Comparison of ENCODE assay signal across 8 mouse cellular contexts in the genomic region with DNA sequence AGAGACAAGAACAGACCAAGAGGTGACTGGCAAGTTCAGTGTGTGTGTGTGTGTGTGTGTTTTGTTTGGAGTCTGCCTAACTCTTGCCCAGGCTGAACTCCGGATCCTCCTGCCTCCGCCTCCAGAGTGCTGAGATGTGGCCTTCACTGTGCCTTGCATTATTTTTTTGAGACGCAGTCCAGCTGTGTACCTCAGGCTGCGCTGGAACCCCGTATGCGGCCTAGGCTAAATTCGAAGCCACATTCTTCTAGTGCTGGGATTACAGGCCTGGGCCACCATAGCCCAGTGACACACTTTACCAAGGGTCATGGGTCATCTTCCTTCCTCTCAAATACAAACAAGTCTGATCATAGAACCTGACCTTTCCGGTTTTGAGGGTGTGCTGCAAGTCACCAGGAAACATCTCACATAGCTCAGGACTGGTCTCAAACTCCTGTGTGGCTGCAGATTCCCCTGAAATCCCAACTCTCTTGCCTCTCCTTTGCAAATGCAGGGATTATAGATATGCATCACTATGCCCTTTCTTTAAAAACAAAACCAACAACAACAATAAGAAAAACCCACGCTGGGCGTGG. TPM values are rescaled to one million over a fixed set of nuclear protein-coding genes. Genes with fewer than 3 reads are reported as not detected.
DNase-seq lines count a peak whose midpoint lies in the region; ATAC-seq lines count a peak whose summit lies in the region.

No protein-coding gene starts in this region.

- H3K36me3 ChIP-seq in neural tube, embryonic 11.5 days (ENCODE audit: control insufficient read depth, insufficient read depth, low read length): peaks cover 14% of the 10 kb centered on the region
- peaks cover 8% of the 10 kb centered on the region for H3K36me3 ChIP-seq in limb, embryonic 11.5 days (ENCODE audit: control insufficient read depth, insufficient read depth, low read length)
- H3K36me3 ChIP-seq in stomach, embryonic 15.5 days: peaks cover 24% of the 10 kb centered on the region

- peak overlapping the region; percentile 100 for H3K4me3 ChIP-seq in neural tube, embryonic 11.5 days (ENCODE audit: low read depth, low read length)
- H3K4me3 ChIP-seq in limb, embryonic 11.5 days (ENCODE audit: low read depth, low read length): peak overlapping the region; percentile 74
- peak overlapping the region; percentile 97 for H3K4me3 ChIP-seq in stomach, embryonic 15.5 days (replicated peaks)

- peaks cover 6% of the 10 kb centered on the region for H3K4me1 ChIP-seq in neural tube, embryonic 11.5 days (ENCODE audit: control insufficient read depth, insufficient read depth, low read length)
- H3K4me1 ChIP-seq in limb, embryonic 11.5 days (ENCODE audit: control insufficient read depth, insufficient read depth, low read length): peaks cover 5% of the 10 kb centered on the region; the same call in 1 of the 2 replicates
- H3K4me1 ChIP-seq in stomach, embryonic 15.5 days: peaks cover 6% of the 10 kb centered on the region

- H3K4me2 ChIP-seq in neural tube, embryonic 11.5 days (ENCODE audit: low read depth): peak overlapping the region; percentile 72
- H3K4me2 ChIP-seq in limb, embryonic 11.5 days (ENCODE audit: low read depth, severe bottlenecking): peak overlapping the region; percentile 55
- H3K4me2 ChIP-seq in stomach, embryonic 15.5 days: peak overlapping the region; percentile 87

- WGBS in neural tube, embryonic 11.5 days: 86% methylated on average over 10 of the region's 10 CpGs
- 78% methylated on average over 10 of the region's 10 CpGs for WGBS in limb, embryonic 11.5 days
- WGBS in stomach, embryonic 15.5 days: 59% methylated on average over 10 of the region's 10 CpGs

- DNase-seq in adrenal gland, postnatal 10 days: peak; percentile 27
- no peak for DNase-seq in adrenal gland, postnatal 14 days
- DNase-seq in neural tube, embryonic 11.5 days (ENCODE audit: low spot score): no peak
- no peak for DNase-seq in neural tube, embryonic 10.5 days (ENCODE audit: extremely low spot score, low spot score)
- DNase-seq in limb, embryonic 11.5 days (ENCODE audit: low spot score): no peak
- no peak for DNase-seq in cerebellum, postnatal 36 days
- no peak for DNase-seq in spleen, postnatal 14 days (ENCODE audit: low spot score in 2 of 2)

- H3K27me3 ChIP-seq in neural tube, embryonic 11.5 days (ENCODE audit: control insufficient read depth, insufficient read depth, low read length): no peaks in the 10 kb centered on the region
- no peaks in the 10 kb centered on the region for H3K27me3 ChIP-seq in limb, embryonic 11.5 days (ENCODE audit: control insufficient read depth, insufficient read depth, low read length)
- H3K27me3 ChIP-seq in stomach, embryonic 15.5 days (replicated peaks): no peaks in the 10 kb centered on the region

- H3K9me3 ChIP-seq in neural tube, embryonic 11.5 days (ENCODE audit: control insufficient read depth, low read length): no peaks in the 10 kb centered on the region
- no peaks in the 10 kb centered on the region for H3K9me3 ChIP-seq in limb, embryonic 11.5 days (ENCODE audit: control insufficient read depth, low read length)
- no peaks in the 10 kb centered on the region for H3K9me3 ChIP-seq in stomach, embryonic 15.5 days

- no peak for ATAC-seq in neural tube, embryonic 11.5 days (ENCODE audit: insufficient read depth, low FRiP score, low TSS enrichment)
- ATAC-seq in limb, embryonic 11.5 days (ENCODE audit: insufficient number of reproducible peaks, low FRiP score, low TSS enrichment, low read depth): no peak
- no peak for ATAC-seq in stomach, embryonic 15.5 days (ENCODE audit: insufficient read depth, low FRiP score, low read depth)

- peak overlapping the region; percentile 93 for H3K9ac ChIP-seq in neural tube, embryonic 11.5 days (ENCODE audit: low read length)
- H3K9ac ChIP-seq in limb, embryonic 11.5 days (ENCODE audit: low read length): peak overlapping the region; percentile 78
- peak overlapping the region; percentile 94 for H3K9ac ChIP-seq in stomach, embryonic 15.5 days

- no peak overlapping the region for H3K27ac ChIP-seq in neural tube, embryonic 11.5 days (ENCODE audit: low read depth, low read length)
- H3K27ac ChIP-seq in limb, embryonic 11.5 days (replicated peaks; ENCODE audit: low read depth, low read length): no peak overlapping the region
- H3K27ac ChIP-seq in stomach, embryonic 15.5 days: peak overlapping the region; percentile 84

RNA-seq across cellular contexts. Expression of a gene that starts 1.1 kb away (rescaled TPM):
- total RNA-seq in adrenal gland, postnatal 10 days (2021): 100 to 1,000 TPM; 193 to 217 TPM
- total RNA-seq in adrenal gland, postnatal 14 days (2021): 214 and 218 TPM in 2 replicates
- polyA plus RNA-seq in neural tube, embryonic 11.5 days (2014; fragmentation: Nextera tagmentation; extraction: Ambion mirVana): 182 and 186 TPM in 2 replicates
- 186 and 196 TPM in 2 replicates for polyA plus RNA-seq in limb, embryonic 11.5 days (2014; fragmentation: Nextera tagmentation; extraction: Ambion mirVana)
- polyA plus RNA-seq in stomach, embryonic 15.5 days (2015; fragmentation: Nextera tagmentation; extraction: Ambion mirVana): 160 and 163 TPM in 2 replicates

RNA-seq across cellular contexts. Expression of a gene that starts 8.4 kb away (rescaled TPM):
- total RNA-seq in adrenal gland, postnatal 10 days (2021): 10 to 100 TPM; 69.1 to 79.0 TPM
- total RNA-seq in adrenal gland, postnatal 14 days (2021): 80.7 and 82.8 TPM in 2 replicates
- polyA plus RNA-seq in neural tube, embryonic 11.5 days (2014; fragmentation: Nextera tagmentation; extraction: Ambion mirVana): 52.9 and 55.0 TPM in 2 replicates
- 53.5 and 60.2 TPM in 2 replicates for polyA plus RNA-seq in limb, embryonic 11.5 days (2014; fragmentation: Nextera tagmentation; extraction: Ambion mirVana)
- 61.9 and 62.8 TPM in 2 replicates for polyA plus RNA-seq in stomach, embryonic 15.5 days (2015; fragmentation: Nextera tagmentation; extraction: Ambion mirVana)

RNA-seq across cellular contexts. Expression of a gene that starts 11.2 kb away (rescaled TPM):
- total RNA-seq in adrenal gland, postnatal 10 days (2021): 10 to 100 TPM in 1 of 2 experiments, 1 to 10 TPM in 1; 7.4 to 10.7 TPM
- total RNA-seq in adrenal gland, postnatal 14 days (2021): 4.6 and 13.6 TPM in 2 replicates
- polyA plus RNA-seq in neural tube, embryonic 11.5 days (2014; fragmentation: Nextera tagmentation; extraction: Ambion mirVana): 93.5 and 93.8 TPM in 2 replicates
- 110 and 128 TPM in 2 replicates for polyA plus RNA-seq in limb, embryonic 11.5 days (2014; fragmentation: Nextera tagmentation; extraction: Ambion mirVana)
- polyA plus RNA-seq in stomach, embryonic 15.5 days (2015; fragmentation: Nextera tagmentation; extraction: Ambion mirVana): 69.9 and 93.9 TPM in 2 replicates

RNA-seq across cellular contexts. Expression of a gene that starts 11.4 kb away (rescaled TPM):
- not detected for total RNA-seq in adrenal gland, postnatal 10 days (2021)
- not detected in 2 replicates for total RNA-seq in adrenal gland, postnatal 14 days (2021)
- not detected in 2 replicates for polyA plus RNA-seq in neural tube, embryonic 11.5 days (2014; fragmentation: Nextera tagmentation; extraction: Ambion mirVana)
- not detected in 2 replicates for polyA plus RNA-seq in limb, embryonic 11.5 days (2014; fragmentation: Nextera tagmentation; extraction: Ambion mirVana)
- polyA plus RNA-seq in stomach, embryonic 15.5 days (2015; fragmentation: Nextera tagmentation; extraction: Ambion mirVana): not detected in 2 replicates

RNA-seq across cellular contexts. Expression of a gene that starts 16.3 kb away (rescaled TPM):
- 10 to 100 TPM; 31.5 to 31.9 TPM for total RNA-seq in adrenal gland, postnatal 10 days (2021)
- total RNA-seq in adrenal gland, postnatal 14 days (2021): 42.4 and 46.2 TPM in 2 replicates
- 103 and 112 TPM in 2 replicates for polyA plus RNA-seq in neural tube, embryonic 11.5 days (2014; fragmentation: Nextera tagmentation; extraction: Ambion mirVana)
- polyA plus RNA-seq in limb, embryonic 11.5 days (2014; fragmentation: Nextera tagmentation; extraction: Ambion mirVana): 127 and 132 TPM in 2 replicates
- polyA plus RNA-seq in stomach, embryonic 15.5 days (2015; fragmentation: Nextera tagmentation; extraction: Ambion mirVana): 82.3 and 82.9 TPM in 2 replicates
